In genomic region chr5:45474215-45474614, GRCm38 (mm10) we compare ENCODE assay signal across 8 mouse cellular contexts. TPM values are rescaled to one million over a fixed set of nuclear protein-coding genes. Genes with fewer than 3 reads are reported as not detected.
A peak's percentile ranks its signal among the peaks of the same experiment; 100 is the strongest.
DNase-seq lines count a peak whose midpoint lies in the region; ATAC-seq and TF ChIP-seq lines count a peak whose summit lies in the region.

No protein-coding gene starts in this region.

- WGBS in kidney, postnatal 0 days = 29% methylated on average over 6 of the region's 6 CpGs

- H3K9ac ChIP-seq in kidney, postnatal 0 days (ENCODE audit: low read depth, low read length) = no peak overlapping the region

- TF ChIP-seq CTCF in kidney, postnatal 0 days (IDR thresholded peaks at IDR 0.05; ENCODE audit: low read depth) = peak; percentile 98

- H3K4me3 ChIP-seq in kidney, postnatal 0 days (replicated peaks; ENCODE audit: low read depth, low read length) = no peak overlapping the region

- DNase-seq in frontal cortex, postnatal 25 days (ENCODE audit: low spot score in 2 of 2) = no peak
- peak; percentile 96 for DNase-seq in 3T3-L1 (ENCODE audit: low read depth, low spot score)
- peak; percentile 57 for DNase-seq in fibroblast of lung, adult 2 months (ENCODE audit: low read depth)
- peak; percentile 91 for DNase-seq in kidney, postnatal 0 days (ENCODE audit: low spot score)
- DNase-seq in lung, postnatal 36 days = peak; percentile 88
- peak; percentile 82 for DNase-seq in splenic B cell, adult 2 months (ENCODE audit: low read depth, low spot score)

- H3K36me3 ChIP-seq in kidney, postnatal 0 days (ENCODE audit: insufficient read depth, low read length) = no peaks in the 10 kb centered on the region
- no peaks in the 10 kb centered on the region for H3K36me3 ChIP-seq in splenic B cell, adult 2 months (ENCODE audit: control insufficient read depth, insufficient read depth, low read length, poor library complexity, severe bottlenecking)

- H3K27me3 ChIP-seq in kidney, postnatal 0 days (ENCODE audit: insufficient read depth, low read length) = no peaks in the 10 kb centered on the region
- H3K27me3 ChIP-seq in splenic B cell, adult 2 months (ENCODE audit: control insufficient read depth, insufficient read depth, low read length, poor library complexity, severe bottlenecking) = no peaks in the 10 kb centered on the region

- no peak overlapping the region for H3K27ac ChIP-seq in kidney, postnatal 0 days

- no peaks in the 10 kb centered on the region for H3K4me1 ChIP-seq in kidney, postnatal 0 days (replicated peaks; ENCODE audit: insufficient read depth, low read length)

- no peak overlapping the region for H3K4me2 ChIP-seq in kidney, postnatal 0 days (ENCODE audit: low read length)

- ATAC-seq in frontal cortex, adult (ENCODE audit: low TSS enrichment) = peak; percentile 58; the same call in 1 of the 2 replicates
- ATAC-seq in activated CD4-positive, CD25-positive, alpha-beta regulatory T cell, adult 4 months = peak; percentile 57
- ATAC-seq in kidney, postnatal 0 days (replicated peaks; ENCODE audit: low FRiP score, low read depth) = no peak

- H3K9me3 ChIP-seq in kidney, postnatal 0 days (replicated peaks; ENCODE audit: low read length) = no peaks in the 10 kb centered on the region

RNA-seq across cellular contexts. Expression of gene Lap3, which starts 19.0 kb away (rescaled TPM):
- polyA plus RNA-seq in activated CD4-positive, CD25-positive, alpha-beta regulatory T cell, adult 4 months (2017; shearing (Covaris generic)) = 10 to 100 TPM; 23.0 to 29.5 TPM
- 99.7 and 114 TPM in 2 replicates for polyA plus RNA-seq in kidney, postnatal 0 days (2015; fragmentation: Nextera tagmentation; extraction: Ambion mirVana)

RNA-seq across cellular contexts. Expression of gene Clrn2, which starts 20.7 kb away (rescaled TPM):
- polyA plus RNA-seq in activated CD4-positive, CD25-positive, alpha-beta regulatory T cell, adult 4 months (2017; shearing (Covaris generic)) = not detected
- not detected in 2 replicates for polyA plus RNA-seq in kidney, postnatal 0 days (2015; fragmentation: Nextera tagmentation; extraction: Ambion mirVana)

RNA-seq across cellular contexts. Expression of gene Qdpr, which starts 24.2 kb away (rescaled TPM):
- polyA plus RNA-seq in activated CD4-positive, CD25-positive, alpha-beta regulatory T cell, adult 4 months (2017; shearing (Covaris generic)) = 10 to 100 TPM; 52.0 to 60.0 TPM
- polyA plus RNA-seq in kidney, postnatal 0 days (2015; fragmentation: Nextera tagmentation; extraction: Ambion mirVana) = 297 and 318 TPM in 2 replicates

RNA-seq across cellular contexts. Expression of gene Med28, which starts 45.8 kb away (rescaled TPM):
- 100 to 1,000 TPM; 217 to 220 TPM for polyA plus RNA-seq in activated CD4-positive, CD25-positive, alpha-beta regulatory T cell, adult 4 months (2017; shearing (Covaris generic))
- 333 and 339 TPM in 2 replicates for polyA plus RNA-seq in kidney, postnatal 0 days (2015; fragmentation: Nextera tagmentation; extraction: Ambion mirVana)

Comparison
In these comparisons a context has a peak if more than half of its experiments do, and no peak if none do; other contexts are left out.
1. DNase-seq: peak in 3T3-L1 (single experiment), fibroblast of lung, adult 2 months (single experiment), kidney, postnatal 0 days (single experiment), lung, postnatal 36 days (single experiment) and splenic B cell, adult 2 months (single experiment); none in frontal cortex, postnatal 25 days (0 of 2).